Mouse (Mus musculus): ENCODE measurements at regions not wholly inside any gene's neighbourhood (a gene's known extent, or its start where the extent isn't known, plus 50 kb on each side); places are given as distances from the start of the nearest gene placed in this dataset.

DNA sequence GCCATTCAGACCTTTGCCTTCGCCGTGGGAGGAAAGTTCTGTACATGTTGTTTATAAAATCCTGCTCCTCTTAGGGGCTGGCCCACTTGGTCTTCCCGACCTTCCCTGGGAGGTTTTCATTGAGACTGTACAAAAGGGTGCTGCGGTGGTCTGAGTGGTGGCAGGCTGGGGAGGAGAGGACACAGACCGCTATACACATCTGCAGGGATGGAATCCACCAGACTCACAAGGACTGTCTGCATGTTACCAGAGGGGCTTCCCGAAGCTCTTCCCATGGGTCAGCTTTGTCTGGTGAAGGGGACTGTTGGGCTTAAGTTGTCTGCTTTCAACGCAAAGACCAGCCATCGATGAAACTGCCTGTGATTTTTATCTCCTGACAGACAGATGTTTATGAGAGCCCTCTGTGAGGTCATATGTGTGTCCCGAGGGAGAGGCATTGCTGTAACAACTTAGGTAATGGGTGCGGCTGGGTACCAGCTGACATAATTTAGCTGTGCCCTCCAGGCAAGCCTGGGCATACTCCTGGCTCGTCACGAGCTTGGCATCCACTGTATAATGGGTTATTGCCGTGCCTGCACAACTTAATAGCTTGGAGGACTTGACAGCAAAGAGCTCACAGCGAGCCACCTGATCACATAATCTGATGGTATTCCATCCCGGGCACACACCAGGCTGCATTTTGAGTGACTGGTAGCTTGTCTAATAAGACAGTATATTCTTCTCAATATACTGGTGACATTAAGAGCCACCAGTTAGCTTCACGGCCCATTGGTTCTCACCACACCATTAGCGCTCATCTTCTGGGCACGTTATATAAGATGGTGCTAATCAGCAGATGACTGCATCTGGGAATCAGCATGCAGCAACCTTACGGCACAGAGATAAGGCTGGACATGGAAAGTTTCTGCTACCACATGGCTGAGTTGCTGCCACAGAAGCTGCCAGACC lies 128.7 kb downstream of the Ptger3 start:
- 88% methylated on average over 19 of the region's 19 CpGs for WGBS
- Histone ChIP-seq H3K9ac (no peak overlapping the region), H3K4me3 (replicated peaks) (no peak overlapping the region), H3K9me3 (no peaks in the 10 kb centered on the region), H3K36me3 (replicated peaks) (no peaks in the 10 kb centered on the region), H3K27me3 (no peaks in the 10 kb centered on the region), H3K4me1 (no peaks in the 10 kb centered on the region), H3K27ac (no peak overlapping the region), H3K4me2 (no peak overlapping the region)
- no peak for ATAC-seq (ENCODE audit: low FRiP score)
